Mouse (Mus musculus): ENCODE results near the gene Gm10681. TPM values are rescaled to one million over a fixed set of nuclear protein-coding genes. Genes with fewer than 3 reads are reported as not detected.
"Not testable (repeated sequence)": the region's sequence is repeated elsewhere in the genome, so short reads cannot be mapped to it uniquely, and the experiment has no call there.

The Gm10681 gene
- not detected for total RNA-seq (2021)
- polyA plus RNA-seq (2012; rRNA removed), result not detected in 2 replicates
- long read RNA-seq, result 0 reads

DNA sequence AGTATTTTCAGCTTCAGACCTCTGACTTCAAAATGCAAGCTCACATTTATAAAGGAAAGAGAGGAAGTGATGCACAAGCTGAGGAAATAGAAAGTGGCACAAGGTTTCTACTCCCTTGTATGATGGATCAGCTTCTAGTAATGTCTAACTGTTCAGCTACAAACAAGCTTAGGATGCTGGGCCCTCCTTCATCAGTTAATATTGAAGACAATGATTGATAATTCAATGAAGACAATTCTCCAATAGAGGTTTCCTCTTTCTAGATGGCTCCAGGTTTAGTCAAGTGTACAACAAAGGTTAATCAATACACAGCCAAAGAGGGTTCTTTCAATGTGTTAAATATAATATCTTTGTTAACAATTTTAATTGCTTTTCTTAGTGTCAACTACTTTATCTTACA is at the start of gene Gm10681:
Gm10681 (minus strand) TSS at position 101 of the 400 bp plus-strand sequence.
- TF ChIP-seq POLR2A (IDR thresholded peaks at IDR 0.05; ENCODE audit: insufficient read depth, low read depth, low read length) (no peak), CTCF (IDR thresholded peaks at IDR 0.05) (no peak), EP300 (IDR thresholded peaks at IDR 0.05; ENCODE audit: insufficient read depth, low read depth, low read length) (no peak)
- Histone ChIP-seq H3K79me2 (replicated peaks; ENCODE audit: control insufficient read depth, insufficient read depth, low read length) (no peaks in the 10 kb centered on the region), H3K9ac (ENCODE audit: low read depth, low read length) (no peak within 1 kb of the TSS), H3K36me3 (ENCODE audit: control insufficient read depth, insufficient read depth, low read length) (no peaks in the 10 kb centered on the region), H3K4me3 (no peak within 1 kb of the TSS), H3K4me1 (ENCODE audit: control insufficient read depth, insufficient read depth, low read length) (no peaks in the 10 kb centered on the region), H3K27me3 (ENCODE audit: control insufficient read depth, insufficient read depth, low read length) (no peaks in the 10 kb centered on the region), H3K27ac (no peak within 1 kb of the TSS)
- no peak for DNase-seq
- intact Hi-C loops (cut with DNase I), result no loop called here

- intact Hi-C loops (cut with DNase I), result no loop called here
- TF ChIP-seq EP300 (IDR thresholded peaks at IDR 0.05; ENCODE audit: insufficient read depth, low read depth, low read length), result no peak
- TF ChIP-seq POLR2A (IDR thresholded peaks at IDR 0.05; ENCODE audit: insufficient read depth, low read depth, low read length), result no peak
- TF ChIP-seq CTCF (IDR thresholded peaks at IDR 0.05), result no peak
- Histone ChIP-seq H3K79me2 (replicated peaks; ENCODE audit: control insufficient read depth, insufficient read depth, low read length) (no peaks in the 10 kb centered on the region), H3K9ac (ENCODE audit: low read depth, low read length) (no peak overlapping the region), H3K4me1 (ENCODE audit: control insufficient read depth, insufficient read depth, low read length) (no peaks in the 10 kb centered on the region), H3K36me3 (ENCODE audit: control insufficient read depth, insufficient read depth, low read length) (no peaks in the 10 kb centered on the region), H3K27me3 (ENCODE audit: control insufficient read depth, insufficient read depth, low read length) (no peaks in the 10 kb centered on the region), H3K27ac (no peak overlapping the region), H3K4me3 (no peak overlapping the region)
- no peak for DNase-seq
- WGBS, result 90% methylated on average over 1 of the region's 1 CpGs
Observed at GRCm38 (mm10) chr3:98635145-98635544, 46.5 kb upstream of the Gm10681 start.

- H3K9ac ChIP-seq (ENCODE audit: low read depth, low read length), result no peak within 1 kb of the TSS
- no peaks in the 10 kb centered on the region for H3K36me3 ChIP-seq (ENCODE audit: control insufficient read depth, insufficient read depth, low read length)
- no peaks in the 10 kb centered on the region for H3K4me1 ChIP-seq (ENCODE audit: control insufficient read depth, insufficient read depth, low read length)
- intact Hi-C loops (cut with DNase I), result no loop called here
- H3K79me2 ChIP-seq (replicated peaks; ENCODE audit: control insufficient read depth, insufficient read depth, low read length), result no peaks in the 10 kb centered on the region
- DNase-seq, result no peak
- no peak within 1 kb of the TSS for H3K27ac ChIP-seq
- TF ChIP-seq POLR2A (IDR thresholded peaks at IDR 0.05; ENCODE audit: insufficient read depth, low read depth, low read length) (no peak), CTCF (IDR thresholded peaks at IDR 0.05) (no peak), EP300 (IDR thresholded peaks at IDR 0.05; ENCODE audit: insufficient read depth, low read depth, low read length) (no peak)
- no peaks in the 10 kb centered on the region for H3K27me3 ChIP-seq (ENCODE audit: control insufficient read depth, insufficient read depth, low read length)
- no peak within 1 kb of the TSS for H3K4me3 ChIP-seq
Observed at GRCm38 (mm10) chr3:98630152-98630551, 41.5 kb upstream of the Gm10681 start, which contains the start of gene Hsd3b5. Gene Hsd3b5, minus strand, starts transcription at chr3:98630252.

- Histone ChIP-seq H3K79me2 (replicated peaks; ENCODE audit: control insufficient read depth, insufficient read depth, low read length) (no peaks in the 10 kb centered on the region), H3K4me1 (ENCODE audit: control insufficient read depth, insufficient read depth, low read length) (no peaks in the 10 kb centered on the region), H3K4me3 (no peak overlapping the region), H3K27me3 (ENCODE audit: control insufficient read depth, insufficient read depth, low read length) (no peaks in the 10 kb centered on the region), H3K27ac (no peak overlapping the region), H3K36me3 (ENCODE audit: control insufficient read depth, insufficient read depth, low read length) (no peaks in the 10 kb centered on the region), H3K9ac (ENCODE audit: low read depth, low read length) (no peak overlapping the region)
- no peak for DNase-seq
- 76% methylated on average over 3 of the region's 3 CpGs for WGBS
- no peak for TF ChIP-seq EP300 (IDR thresholded peaks at IDR 0.05; ENCODE audit: insufficient read depth, low read depth, low read length)
- TF ChIP-seq CTCF (IDR thresholded peaks at IDR 0.05), result no peak
- no peak for TF ChIP-seq POLR2A (IDR thresholded peaks at IDR 0.05; ENCODE audit: insufficient read depth, low read depth, low read length)
- intact Hi-C loops (cut with DNase I), result no loop called here
Observed at GRCm38 (mm10) chr3:98629633-98630032, 41.0 kb upstream of the Gm10681 start.

DNA sequence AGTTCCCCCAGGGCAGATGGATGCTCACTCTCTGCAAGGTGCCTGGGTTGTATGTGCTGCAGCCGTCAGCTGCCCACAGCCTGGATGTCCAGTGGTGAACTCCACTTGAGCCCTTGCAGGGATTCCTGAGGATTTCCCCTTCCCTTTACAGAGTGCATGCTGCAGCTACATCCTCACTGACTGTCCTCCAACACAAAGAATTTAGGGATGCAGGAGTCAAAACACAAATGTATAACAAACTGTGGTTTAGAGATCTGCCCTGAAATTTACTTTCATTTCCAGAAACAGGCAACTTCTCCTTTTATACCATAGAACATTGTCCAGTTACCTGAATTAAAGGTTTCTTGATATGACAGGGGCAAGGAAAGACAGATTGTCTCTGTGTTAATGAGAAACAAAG is 28.2 kb upstream of the Gm10681 start:
- H3K79me2 ChIP-seq (replicated peaks; ENCODE audit: control insufficient read depth, insufficient read depth, low read length); DNase-seq; H3K36me3 ChIP-seq (ENCODE audit: control insufficient read depth, insufficient read depth, low read length); H3K27me3 ChIP-seq (ENCODE audit: control insufficient read depth, insufficient read depth, low read length); H3K4me3 ChIP-seq; H3K4me1 ChIP-seq (ENCODE audit: control insufficient read depth, insufficient read depth, low read length); H3K9ac ChIP-seq (ENCODE audit: low read depth, low read length); H3K27ac ChIP-seq; intact Hi-C loops (cut with DNase I): not testable (repeated sequence)
- 42% methylated on average over 1 of the region's 1 CpGs for WGBS

- H3K79me2 ChIP-seq (replicated peaks; ENCODE audit: control insufficient read depth, insufficient read depth, low read length); H3K4me3 ChIP-seq; H3K27me3 ChIP-seq (ENCODE audit: control insufficient read depth, insufficient read depth, low read length); DNase-seq; H3K36me3 ChIP-seq (ENCODE audit: control insufficient read depth, insufficient read depth, low read length); H3K9ac ChIP-seq (ENCODE audit: low read depth, low read length); intact Hi-C loops (cut with DNase I); H3K27ac ChIP-seq; H3K4me1 ChIP-seq (ENCODE audit: control insufficient read depth, insufficient read depth, low read length): not testable (repeated sequence)
- 16% methylated on average over 2 of the region's 2 CpGs for WGBS
Observed at GRCm38 (mm10) chr3:98616244-98616643, 27.6 kb upstream of the Gm10681 start.

DNA sequence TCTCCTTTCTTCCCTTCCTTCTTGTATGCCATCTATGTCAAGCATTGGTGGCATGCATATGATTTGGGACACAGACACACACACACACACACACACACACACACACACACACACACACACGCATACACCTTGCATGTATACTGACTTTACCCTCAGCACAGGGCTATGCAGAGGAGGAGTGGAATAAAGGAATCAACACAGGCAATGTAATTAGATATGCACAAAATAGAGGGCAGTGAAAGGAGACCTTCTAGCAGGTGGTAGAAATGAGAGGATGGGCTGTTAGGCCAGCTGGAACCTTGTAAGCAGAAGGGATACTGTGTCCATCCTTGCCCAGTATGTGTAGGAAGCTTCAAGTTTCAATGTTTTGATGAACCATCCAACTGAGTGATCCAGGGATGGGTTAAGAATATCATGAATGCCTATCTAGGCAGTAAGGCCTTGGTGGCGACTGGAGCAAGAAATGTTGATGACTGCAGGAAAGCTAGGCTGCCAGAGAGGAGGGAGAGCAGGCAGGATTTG is 25.9 kb upstream of the Gm10681 start:
- intact Hi-C loops (cut with DNase I); H3K27me3 ChIP-seq (ENCODE audit: control insufficient read depth, insufficient read depth, low read length); DNase-seq; H3K4me3 ChIP-seq; H3K36me3 ChIP-seq (ENCODE audit: control insufficient read depth, insufficient read depth, low read length); H3K9ac ChIP-seq (ENCODE audit: low read depth, low read length); H3K27ac ChIP-seq; H3K79me2 ChIP-seq (replicated peaks; ENCODE audit: control insufficient read depth, insufficient read depth, low read length); H3K4me1 ChIP-seq (ENCODE audit: control insufficient read depth, insufficient read depth, low read length): not testable (repeated sequence)
- 47% methylated on average over 2 of the region's 2 CpGs for WGBS
